Mouse (Mus musculus) forebrain, embryonic 12.5 days (tissue): ENCODE measurements around the gene Ccdc57. TPM values are rescaled to one million over a fixed set of nuclear protein-coding genes. Genes with fewer than 3 reads are reported as not detected.
A peak's percentile ranks its signal among the peaks of the same experiment; 100 is the strongest.
"Not testable (repeated sequence)": the region's sequence is repeated elsewhere in the genome, so short reads cannot be mapped to it uniquely, and the experiment has no call there.

Experiments
- ATAC-seq: fragments of 200-750 bp; cut with Nextera tagmentation; 2 replicates; pipeline ENCODE4 v1.8.0; 2017; ENCODE audit warnings: moderate TSS enrichment; ENCODE audit not compliant: low FRiP score
- H3K27ac ChIP-seq: fragments of 300-500 bp; sonication (generic); 2 replicates; pipeline ENCODE4 v1.5.1; 2016; ENCODE audit warnings: mild to moderate bottlenecking
- H3K27me3 ChIP-seq: fragments of 300-500 bp; sonication (generic); 2 replicates; pipeline ENCODE4 v1.6.1; 2016; ENCODE audit warnings: mild to moderate bottlenecking
- H3K36me3 ChIP-seq: fragments of 300-500 bp; sonication (generic); replicated peaks from 2 replicates; pipeline ENCODE4 v1.6.1; 2016; ENCODE audit warnings: mild to moderate bottlenecking
- H3K4me1 ChIP-seq: fragments of 300-500 bp; sonication (generic); 2 replicates; pipeline ENCODE4 v1.6.1; 2016
- H3K4me2 ChIP-seq: fragments of 300-500 bp; sonication (generic); 2 replicates; pipeline ENCODE4 v1.6.1; 2016; ENCODE audit warnings: mild to moderate bottlenecking, moderate library complexity
- H3K4me3 ChIP-seq: fragments of 300-500 bp; sonication (generic); replicated peaks from 2 replicates; pipeline ENCODE4 v1.5.1; 2016; ENCODE audit warnings: mild to moderate bottlenecking
- H3K9ac ChIP-seq: fragments of 300-500 bp; sonication (generic); 2 replicates; pipeline ENCODE4 v1.6.1; 2016; ENCODE audit warnings: mild to moderate bottlenecking
- H3K9me3 ChIP-seq: fragments of 300-500 bp; sonication (generic); 2 replicates; pipeline ENCODE4 v1.6.1; 2016
- WGBS: fragments of 180-500 bp; shearing (Covaris S2); methylation state at CpG from one replicate; pipeline ENCODE4 v1.1.7; 2016; 5-methylcytosine and 5-hydroxymethylcytosine counted together
- polyA plus RNA-seq: library from polyadenylated mRNA; unstranded; fragments of >200 nt; fragmentation: Nextera tagmentation; extraction: Ambion mirVana; gene quantifications from 2 replicates; pipeline ENCODE4 v1.2.1, GENCODE M21; 2016

Ccdc57 gene
- polyA plus RNA-seq, 1 experiment from 2014 or later, result 8.8 TPM

- Histone ChIP-seq H3K27ac (no peak overlapping the region), H3K36me3 (peaks cover 3% of the 10 kb centered on the region; the same call in 1 of the 2 replicates), H3K9ac (no peak overlapping the region), H3K4me3 (no peak overlapping the region), H3K27me3 (no peaks in the 10 kb centered on the region), H3K4me2 (no peak overlapping the region), H3K4me1 (peaks cover 28% of the 10 kb centered on the region), H3K9me3 (no peaks in the 10 kb centered on the region)
- no peak for ATAC-seq
- 83% methylated on average over 6 of the region's 6 CpGs for WGBS
Measured at GRCm38 (mm10) chr11:120799316-120799890, 133.3 kb downstream of the Ccdc57 start.

- H3K4me1 ChIP-seq, result peaks cover 31% of the 10 kb centered on the region
- no peak for ATAC-seq
Measured at GRCm38 (mm10) chr11:120798244-120798643, 134.4 kb downstream of the Ccdc57 start.

GRCm38 (mm10) chr11:120796614-120796946 is 136.1 kb downstream of the Ccdc57 start:
- H3K4me1 ChIP-seq, result peaks cover 31% of the 10 kb centered on the region
- ATAC-seq, result peak; percentile 54; the same call in 1 of the 2 replicates
- no peaks in the 10 kb centered on the region for H3K27me3 ChIP-seq
- peaks cover 30% of the 10 kb centered on the region for H3K36me3 ChIP-seq
- H3K9me3 ChIP-seq, result no peaks in the 10 kb centered on the region
- peak overlapping the region; percentile 38 for H3K9ac ChIP-seq
- peak overlapping the region; percentile 75 for H3K27ac ChIP-seq
- peak overlapping the region; percentile 98 for H3K4me3 ChIP-seq
- 23% methylated on average over 8 of the region's 8 CpGs for WGBS
- peak overlapping the region; percentile 99 for H3K4me2 ChIP-seq

More at GRCm38 (mm10) chr11:120798244-120798643, 134.4 kb downstream of the Ccdc57 start:
- peaks cover 13% of the 10 kb centered on the region; the same call in 1 of the 2 replicates for H3K36me3 ChIP-seq
- H3K4me2 ChIP-seq, result no peak overlapping the region
- no peaks in the 10 kb centered on the region for H3K27me3 ChIP-seq
- H3K4me3 ChIP-seq, result no peak overlapping the region
- WGBS, result 93% methylated on average over 3 of the region's 3 CpGs
- H3K9me3 ChIP-seq, result no peaks in the 10 kb centered on the region
- no peak overlapping the region for H3K27ac ChIP-seq
- H3K9ac ChIP-seq, result no peak overlapping the region

GRCm38 (mm10) chr11:120795756-120796613 is 136.7 kb downstream of the Ccdc57 start, which contains the start of gene Dus1l:
Dus1l (minus strand) TSS chr11:120796403.
- Histone ChIP-seq H3K9ac (peak within 1 kb of the TSS; percentile 95), H3K4me2 (peak within 1 kb of the TSS; percentile 99), H3K27me3 (no peaks in the 10 kb centered on the region), H3K4me1 (peaks cover 31% of the 10 kb centered on the region), H3K27ac (peak within 1 kb of the TSS; percentile 75), H3K36me3 (peaks cover 36% of the 10 kb centered on the region), H3K4me3 (peak within 1 kb of the TSS; percentile 98), H3K9me3 (no peaks in the 10 kb centered on the region)
- WGBS, result 3% methylated on average over 59 of the region's 59 CpGs
- peak; percentile 89 for ATAC-seq

- peaks cover 21% of the 10 kb centered on the region for H3K4me1 ChIP-seq
- H3K27ac ChIP-seq, result no peak overlapping the region
- H3K4me2 ChIP-seq, result no peak overlapping the region
- no peak for ATAC-seq
- no peaks in the 10 kb centered on the region for H3K9me3 ChIP-seq
- H3K27me3 ChIP-seq, result no peaks in the 10 kb centered on the region
- no peak overlapping the region for H3K9ac ChIP-seq
- H3K4me3 ChIP-seq, result no peak overlapping the region
- WGBS, result 92% methylated on average over 9 of the region's 9 CpGs
- peaks cover 67% of the 10 kb centered on the region for H3K36me3 ChIP-seq
Measured at GRCm38 (mm10) chr11:120792652-120793051, 140.0 kb downstream of the Ccdc57 start.

- WGBS, result 83% methylated on average over 3 of the region's 3 CpGs
- Histone ChIP-seq H3K9ac (no peak overlapping the region), H3K27ac (no peak overlapping the region), H3K4me2 (no peak overlapping the region), H3K4me3 (no peak overlapping the region), H3K36me3 (peaks cover 87% of the 10 kb centered on the region), H3K9me3 (no peaks in the 10 kb centered on the region), H3K4me1 (peaks cover 17% of the 10 kb centered on the region), H3K27me3 (no peaks in the 10 kb centered on the region)
- ATAC-seq, result no peak
Measured at GRCm38 (mm10) chr11:120789810-120790209, 142.9 kb downstream of the Ccdc57 start.

- Histone ChIP-seq H3K27me3 (no peaks in the 10 kb centered on the region), H3K4me3 (0 out of 2 replicates have a peak overlapping the region, but pooled peaks have one; percentile 5), H3K9me3 (no peaks in the 10 kb centered on the region), H3K4me1 (peaks cover 15% of the 10 kb centered on the region), H3K9ac (no peak overlapping the region), H3K27ac (no peak overlapping the region), H3K36me3 (peaks cover 83% of the 10 kb centered on the region), H3K4me2 (no peak overlapping the region)
- WGBS, result 84% methylated on average over 4 of the region's 4 CpGs
- no peak for ATAC-seq
Measured at GRCm38 (mm10) chr11:120789355-120789754, 143.3 kb downstream of the Ccdc57 start.

- WGBS, result 88% methylated on average over 9 of the region's 10 CpGs
- Histone ChIP-seq H3K36me3 (peaks cover 75% of the 10 kb centered on the region), H3K4me1 (peaks cover 15% of the 10 kb centered on the region)
- not testable (repeated sequence) for H3K4me2 ChIP-seq, H3K9me3 ChIP-seq, H3K27me3 ChIP-seq, ATAC-seq, H3K9ac ChIP-seq, H3K27ac ChIP-seq, H3K4me3 ChIP-seq
Measured at GRCm38 (mm10) chr11:120788460-120788859, 144.2 kb downstream of the Ccdc57 start.

- Histone ChIP-seq H3K27me3 (no peaks in the 10 kb centered on the region; the same call in 1 of the 2 replicates), H3K9ac (peak overlapping the region; percentile 95), H3K9me3 (no peaks in the 10 kb centered on the region), H3K27ac (peak overlapping the region; percentile 73; the same call in 1 of the 2 replicates), H3K36me3 (peaks cover 60% of the 10 kb centered on the region), H3K4me1 (peaks cover 27% of the 10 kb centered on the region), H3K4me3 (peak overlapping the region; percentile 100), H3K4me2 (peak overlapping the region; percentile 99)
- WGBS, result 41% methylated on average over 9 of the region's 9 CpGs
- ATAC-seq, result no peak
Measured at GRCm38 (mm10) chr11:120785145-120785544, 147.5 kb downstream of the Ccdc57 start.

GRCm38 (mm10) chr11:120784064-120784791 is 148.4 kb downstream of the Ccdc57 start, which contains the start of the genes Rfng and Gps1:
Rfng (minus strand) TSS chr11:120784207.
Gps1 (plus strand) TSS chr11:120784272.
- H3K27ac ChIP-seq, result peak within 1 kb of the TSS; percentile 73
- peak; percentile 85 for ATAC-seq
- H3K27me3 ChIP-seq, result no peaks in the 10 kb centered on the region; the same call in 1 of the 2 replicates
- under 1% methylated on average over 84 of the region's 107 CpGs for WGBS
- no peaks in the 10 kb centered on the region for H3K9me3 ChIP-seq
- peaks cover 54% of the 10 kb centered on the region for H3K36me3 ChIP-seq
- peaks cover 27% of the 10 kb centered on the region for H3K4me1 ChIP-seq
- peak within 1 kb of the TSS; percentile 95 for H3K9ac ChIP-seq
- H3K4me2 ChIP-seq, result peak within 1 kb of the TSS; percentile 99
- peak within 1 kb of the TSS; percentile 100 for H3K4me3 ChIP-seq

GRCm38 (mm10) chr11:120783426-120784063 is 149.1 kb downstream of the Ccdc57 start:
- H3K27ac ChIP-seq, result peak overlapping the region; percentile 73
- 2% methylated on average over 42 of the region's 42 CpGs for WGBS
- no peaks in the 10 kb centered on the region; the same call in 1 of the 2 replicates for H3K27me3 ChIP-seq
- peak overlapping the region; percentile 100 for H3K4me3 ChIP-seq
- peak overlapping the region; percentile 99 for H3K4me2 ChIP-seq
- H3K4me1 ChIP-seq, result peaks cover 27% of the 10 kb centered on the region
- H3K36me3 ChIP-seq, result peaks cover 50% of the 10 kb centered on the region
- no peaks in the 10 kb centered on the region for H3K9me3 ChIP-seq
- peak overlapping the region; percentile 95 for H3K9ac ChIP-seq
- ATAC-seq, result peak; percentile 45; the same call in 1 of the 2 replicates
